Mouse (Mus musculus) hindbrain, embryonic 16.5 days (tissue): ENCODE measurements around the gene Cnpy3. TPM values are rescaled to one million over a fixed set of nuclear protein-coding genes. Genes with fewer than 3 reads are reported as not detected.

Source experiments
- polyA plus RNA-seq: library from polyadenylated mRNA; unstranded; fragments of >200 nt; fragmentation: Nextera tagmentation; extraction: Ambion mirVana; gene quantifications from 2 replicates; pipeline ENCODE4 v1.2.1, GENCODE M21; 2015

Gene Cnpy3
- polyA plus RNA-seq, 1 experiment from 2014 or later, result 78.0 TPM

Other genes starting within 250 kb of the Cnpy3 start
- gene Cul9, start 205.8 kb downstream of the Cnpy3 start, polyA plus RNA-seq, result 19.7 and 25.1 TPM in 2 replicates
- gene Srf, start 196.0 kb downstream of the Cnpy3 start, polyA plus RNA-seq, result 3.5 and 3.6 TPM in 2 replicates
- gene Ptk7, start 122.7 kb downstream of the Cnpy3 start, polyA plus RNA-seq, result 25.9 and 36.1 TPM in 2 replicates
- 32.3 and 34.1 TPM in 2 replicates for gene Klc4, start 106.2 kb downstream of the Cnpy3 start, polyA plus RNA-seq
- gene Mrpl2, start 106.0 kb downstream of the Cnpy3 start, polyA plus RNA-seq, result 64.5 and 73.7 TPM in 2 replicates
- gene Cul7, start 101.9 kb downstream of the Cnpy3 start, polyA plus RNA-seq, result 39.9 and 45.4 TPM in 2 replicates
- 51.4 and 54.8 TPM in 2 replicates for gene Rrp36, start 77.9 kb downstream of the Cnpy3 start, polyA plus RNA-seq
- 317 and 353 TPM in 2 replicates for gene Mea1, start 73.4 kb downstream of the Cnpy3 start, polyA plus RNA-seq
- 176 and 179 TPM in 2 replicates for gene Klhdc3, start 71.3 kb downstream of the Cnpy3 start, polyA plus RNA-seq
- 102 and 112 TPM in 2 replicates for gene Ppp2r5d, start 47.1 kb downstream of the Cnpy3 start, polyA plus RNA-seq
- 23.0 and 25.7 TPM in 2 replicates for gene Pex6, start 40.8 kb downstream of the Cnpy3 start, polyA plus RNA-seq
- gene Gnmt, start 23.0 kb downstream of the Cnpy3 start, polyA plus RNA-seq, result 1.1 and 1.7 TPM in 2 replicates
- gene Ptcra, start 11.5 kb upstream of the Cnpy3 start, polyA plus RNA-seq, result 0.16 TPM in 1 of 2 replicates, not detected in the other
- gene 2310039H08Rik, start 20.4 kb upstream of the Cnpy3 start, polyA plus RNA-seq, result 49.8 and 57.2 TPM in 2 replicates
- gene Rpl7l1, start 30.5 kb upstream of the Cnpy3 start, polyA plus RNA-seq, result 75.5 and 80.4 TPM in 2 replicates
- 6.0 and 6.2 TPM in 2 replicates for gene Bicral, start 106.3 kb upstream of the Cnpy3 start, polyA plus RNA-seq
- 52.6 and 53.6 TPM in 2 replicates for gene Tbcc, start 138.5 kb upstream of the Cnpy3 start, polyA plus RNA-seq
- gene Prph2, start 158.2 kb upstream of the Cnpy3 start, polyA plus RNA-seq, result not detected in 2 replicates